Mouse (Mus musculus) gastrocnemius, postnatal 4 days (tissue): ENCODE data around the gene Gm10837. TPM values are rescaled to one million over a fixed set of nuclear protein-coding genes. Genes with fewer than 3 reads are reported as not detected.

Source experiments
- DNase-seq, 2 experiments: peaks; one replicate each; pipeline ENCODE4 v3.0.0; 2021 to 2022; ENCODE audit warnings: low spot score in 2 of 2, mixed read lengths in 2 of 2
- total RNA-seq, 2 experiments: library from RNA; stranded (reverse); gene quantifications; 2 replicates each; pipeline ENCODE4 v1.2.3; 2021

Gene Gm10837
- total RNA-seq, 2 experiments from 2014 or later = not detected

DNA sequence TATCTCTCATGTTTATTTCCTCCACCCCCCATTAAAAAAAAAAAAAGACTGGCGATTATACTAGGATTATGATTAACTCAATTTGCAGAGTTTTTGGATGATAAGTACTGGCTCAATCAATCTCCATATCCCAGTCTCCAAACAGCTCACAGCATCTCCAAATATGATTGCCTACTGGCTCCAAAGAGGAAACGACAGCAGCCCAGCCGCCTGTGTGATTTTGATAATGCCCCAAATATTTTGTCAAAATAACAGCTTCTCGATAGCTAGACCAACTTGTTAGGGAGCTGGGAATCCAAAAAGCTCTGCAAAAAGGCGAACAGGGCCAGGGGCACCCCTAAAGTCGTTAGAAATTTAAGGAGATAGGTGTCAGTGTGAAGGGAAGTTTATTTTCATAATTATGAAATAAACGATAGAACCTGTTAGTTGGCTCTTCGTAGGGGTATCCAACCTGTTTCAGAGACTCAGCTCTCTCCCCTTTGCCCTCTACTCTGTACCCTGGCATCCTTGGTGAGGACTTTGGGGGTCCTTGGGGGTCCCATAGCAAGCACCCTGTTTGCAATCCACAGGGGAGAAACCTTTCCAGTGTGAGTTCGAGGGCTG is 12.3 kb upstream of the Gm10837 start:
- no peak for DNase-seq

DNA sequence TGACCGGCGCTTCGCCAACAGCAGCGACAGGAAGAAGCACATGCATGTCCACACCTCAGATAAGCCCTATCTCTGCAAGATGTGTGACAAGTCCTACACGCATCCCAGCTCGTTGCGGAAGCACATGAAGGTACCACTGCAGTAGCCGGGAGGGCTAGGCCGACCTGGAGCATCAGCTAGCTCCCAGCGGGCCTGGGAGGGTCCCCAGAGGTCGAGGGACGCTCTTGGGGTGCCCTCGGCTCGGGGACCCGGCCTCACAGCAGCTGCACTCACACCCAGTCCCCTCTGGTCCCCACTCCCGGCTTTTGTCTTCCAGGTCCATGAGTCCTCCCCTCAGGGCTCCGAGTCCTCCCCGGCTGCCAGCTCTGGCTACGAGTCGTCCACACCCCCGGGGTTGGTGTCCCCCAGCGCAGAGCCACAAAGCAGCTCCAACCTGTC is 11.8 kb upstream of the Gm10837 start:
- no peak for DNase-seq

DNA sequence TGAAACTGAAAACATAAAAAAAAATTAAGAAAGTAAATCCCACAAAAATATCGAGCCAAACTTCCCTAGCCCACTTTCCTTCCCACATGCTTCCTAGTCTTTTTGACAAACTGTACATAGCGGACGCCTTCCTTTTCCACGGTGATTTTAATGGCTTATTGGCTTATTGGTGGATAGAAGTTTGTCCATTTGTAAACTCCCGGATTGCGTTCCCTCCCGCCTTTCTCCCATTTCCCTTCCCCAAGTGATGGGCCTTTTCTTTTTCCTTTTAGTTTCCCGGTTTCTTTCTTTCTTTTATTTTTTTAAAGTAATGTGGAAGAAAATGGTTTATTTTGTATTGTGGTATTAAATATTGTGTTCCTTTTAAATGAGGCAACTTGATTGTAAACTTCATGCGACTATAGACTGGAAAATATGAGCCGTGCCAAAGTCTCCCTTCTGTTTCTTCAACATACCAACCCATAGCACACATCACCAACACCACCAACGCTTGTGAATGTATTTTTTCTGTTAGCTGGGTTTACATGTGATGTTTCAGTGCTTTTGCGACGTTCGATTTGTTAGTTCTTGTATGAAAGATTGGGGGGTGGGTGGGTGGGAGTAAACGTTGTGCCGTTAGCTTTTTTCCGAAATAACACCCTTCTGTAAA is 10.8 kb upstream of the Gm10837 start:
- DNase-seq = no peak

DNA sequence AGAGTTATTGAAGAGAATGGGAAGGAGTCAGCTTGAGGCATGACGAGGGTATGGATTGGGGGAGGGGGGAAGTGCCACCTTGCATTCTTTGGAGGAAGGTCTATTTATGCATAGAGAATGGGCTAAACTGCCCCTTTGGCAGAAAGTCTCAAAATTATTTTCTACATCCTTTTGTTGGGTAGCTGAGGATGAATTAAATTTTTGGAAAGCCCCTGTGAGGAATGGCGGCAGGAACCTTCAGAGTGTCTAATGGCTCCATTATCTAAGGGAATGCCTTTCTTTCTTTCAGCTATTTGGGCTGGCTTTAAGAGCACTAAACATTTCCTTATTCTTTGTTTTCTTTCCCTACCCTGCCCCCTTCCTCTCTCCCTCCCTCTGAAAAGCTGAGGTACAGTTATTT is 10.0 kb upstream of the Gm10837 start:
- DNase-seq = no peak

DNA sequence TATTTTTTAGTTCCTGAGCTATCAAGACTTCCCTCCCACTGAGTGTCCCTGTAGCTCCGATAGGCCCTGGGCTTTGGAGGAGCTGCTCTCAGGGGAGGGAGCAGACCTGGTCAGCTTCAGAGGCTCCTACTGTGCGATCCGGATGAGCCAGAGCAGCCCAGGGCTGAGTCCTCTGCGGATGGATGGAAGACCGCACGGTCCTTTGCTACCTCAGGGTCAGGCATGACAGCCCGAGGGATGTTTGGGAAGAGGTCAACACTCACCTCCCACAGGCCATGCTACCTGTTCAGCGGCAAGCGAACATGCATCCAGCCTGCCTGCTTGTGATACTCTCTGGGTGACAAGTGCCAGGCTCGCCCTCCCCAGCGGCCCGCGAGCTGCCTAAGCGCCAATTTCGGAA is 9.2 kb upstream of the Gm10837 start:
- no peak for DNase-seq

DNA sequence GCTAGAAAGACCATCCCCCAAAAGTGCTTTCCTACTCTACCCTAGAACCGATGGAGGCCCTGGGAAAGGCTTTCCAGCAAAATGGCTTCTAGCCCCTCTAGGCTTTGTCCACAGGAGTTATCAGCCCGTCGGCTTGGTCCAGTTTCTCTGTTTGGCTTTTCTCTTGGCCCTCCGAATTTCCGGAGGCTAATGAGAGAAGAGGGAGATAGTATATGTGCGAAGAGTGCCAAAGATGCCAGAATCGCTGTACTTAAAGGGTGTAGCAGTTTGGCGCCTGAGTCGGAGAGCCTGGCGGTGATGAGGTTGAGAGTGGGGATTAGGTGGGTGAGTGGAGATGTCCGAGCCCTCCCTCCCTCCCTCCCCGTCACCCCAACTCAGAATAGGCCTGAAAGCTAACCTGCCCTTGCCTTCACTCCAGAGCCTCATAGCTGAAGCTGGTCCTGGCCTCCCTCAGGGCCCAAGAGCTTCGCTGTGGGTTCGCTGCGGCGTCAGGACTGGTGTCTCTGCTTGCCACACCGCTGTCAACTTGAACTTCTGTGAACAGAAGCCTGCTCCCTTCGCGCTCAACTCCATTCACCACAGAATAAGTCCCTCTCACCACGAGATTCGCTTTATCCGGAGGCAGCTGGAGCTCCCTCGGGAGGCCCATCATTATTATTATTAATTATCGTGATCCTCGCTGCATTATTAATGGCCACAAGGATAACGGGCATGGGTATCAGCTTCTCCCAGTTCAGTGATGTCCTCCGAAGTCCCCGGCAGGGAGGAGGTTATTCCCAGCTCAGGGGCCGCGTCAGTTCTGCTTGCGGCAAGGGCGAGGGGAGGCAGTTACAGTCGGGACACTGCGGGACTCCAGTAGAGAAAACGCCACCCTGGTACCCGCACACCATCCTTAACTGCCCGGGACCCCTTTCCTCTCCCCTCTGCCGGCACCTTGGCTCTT is 8.0 kb upstream of the Gm10837 start:
- no peak for DNase-seq

DNA sequence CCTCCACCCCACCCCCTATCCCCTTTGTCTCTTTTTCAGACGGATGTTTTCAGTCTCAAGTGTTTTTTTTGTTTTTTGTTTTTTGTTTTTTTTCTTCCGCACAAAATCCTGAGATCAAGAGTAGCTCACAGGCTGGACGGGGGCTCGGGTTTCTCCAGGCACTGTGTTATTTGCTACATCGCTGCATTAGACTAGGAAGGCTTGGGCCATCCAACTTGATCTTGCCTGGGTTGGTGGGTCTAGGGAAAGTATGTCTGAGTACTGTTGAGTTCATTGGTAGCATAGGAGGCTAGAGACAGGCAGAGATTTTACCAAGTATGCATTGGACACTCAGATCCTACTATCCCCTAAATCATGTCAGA is 7.4 kb upstream of the Gm10837 start:
- DNase-seq = no peak

DNA sequence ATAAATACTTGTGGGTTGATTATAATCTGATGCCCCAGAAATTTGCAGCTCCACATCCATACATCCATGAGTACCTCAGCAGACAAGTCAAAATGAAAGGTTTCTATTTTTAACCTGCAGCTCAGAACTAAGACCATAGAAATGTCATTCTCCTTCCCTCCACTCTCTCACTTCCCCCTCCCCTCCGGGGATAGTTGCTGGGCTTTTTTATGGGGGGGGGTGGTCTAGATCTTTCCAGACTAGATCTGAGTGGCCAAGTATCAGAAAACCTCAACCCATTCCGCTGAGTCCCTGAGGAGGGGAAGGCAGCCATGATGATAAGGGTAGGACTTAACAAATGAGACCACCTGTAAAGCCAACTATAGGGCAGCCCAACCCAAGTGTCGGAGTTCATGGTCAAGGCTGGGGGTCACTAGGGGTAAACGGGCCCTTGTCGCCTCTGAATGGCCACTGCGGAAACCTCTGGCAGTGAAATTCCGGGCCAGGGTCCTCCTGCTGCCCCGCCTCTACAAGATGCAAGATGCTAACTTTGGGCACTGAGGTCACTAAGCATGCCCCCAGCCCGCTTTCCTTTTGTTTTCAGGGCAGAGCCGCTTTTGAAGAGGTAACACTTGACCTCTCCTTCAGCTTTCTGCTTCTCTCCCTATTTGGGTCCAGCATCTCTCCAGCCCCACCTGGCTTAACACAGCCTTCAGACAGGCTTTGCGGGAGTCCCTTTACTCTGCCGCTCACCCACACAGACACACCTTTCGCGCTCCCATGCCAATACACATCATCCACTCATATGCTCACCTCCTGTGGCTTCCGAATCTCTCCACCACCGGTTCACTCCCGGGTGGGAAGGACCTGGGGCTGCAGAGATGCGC is 6.6 kb upstream of the Gm10837 start:
- DNase-seq = no peak

DNA sequence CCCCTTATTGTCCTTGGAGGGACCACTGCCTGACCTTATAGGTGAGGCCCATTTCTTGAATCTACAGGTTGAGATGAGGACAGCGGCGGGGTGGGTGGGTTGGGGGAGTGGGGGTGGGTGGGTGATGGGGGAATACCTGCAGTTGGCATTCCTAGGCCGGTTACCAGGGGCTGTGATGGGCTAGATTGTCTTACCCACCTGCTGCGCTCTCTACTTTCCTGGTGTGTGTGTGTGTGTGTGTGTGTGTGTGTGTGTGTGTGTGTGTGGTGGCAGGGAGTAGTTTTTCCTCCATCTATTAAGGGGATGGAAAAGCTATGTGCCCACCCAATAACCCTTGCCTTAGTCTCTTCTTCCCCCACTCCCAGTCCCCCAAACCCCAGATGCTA is 5.9 kb upstream of the Gm10837 start:
- no peak for DNase-seq

DNA sequence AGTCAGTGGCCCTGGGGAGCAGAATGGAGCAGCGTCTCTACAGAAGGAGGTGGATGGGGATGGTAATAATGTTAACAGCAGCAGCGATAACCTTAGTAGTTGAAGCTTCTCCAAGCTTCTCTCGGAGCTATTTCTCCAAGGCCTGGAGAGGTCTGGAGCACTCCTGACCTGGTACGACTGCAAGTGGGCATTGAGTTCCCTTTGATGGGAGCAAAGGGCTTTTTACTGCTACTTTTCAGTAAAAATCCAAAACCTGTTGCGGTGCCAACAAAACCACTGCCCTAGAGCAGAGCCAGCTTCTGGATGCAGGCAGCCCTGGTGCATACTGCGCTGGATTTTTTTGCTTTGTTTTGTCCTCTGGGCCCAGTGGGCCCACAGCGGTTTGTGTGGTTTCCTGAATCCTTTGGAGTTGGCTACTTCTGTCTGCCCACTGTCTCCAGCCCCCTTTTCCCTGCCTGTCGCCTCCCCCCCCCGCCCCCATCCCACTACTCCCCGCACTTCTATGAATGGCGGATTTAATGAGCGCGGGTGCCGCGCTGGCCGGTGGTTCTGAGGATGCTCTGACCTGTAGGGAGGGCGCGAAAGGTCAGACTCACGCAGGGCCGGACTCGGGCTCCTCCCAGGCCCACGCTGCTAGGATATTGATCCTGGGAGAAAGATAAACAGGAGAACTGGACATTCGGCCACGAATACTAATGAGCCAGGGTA is 5.4 kb upstream of the Gm10837 start:
- DNase-seq = peak in 1 of 2 experiments; percentile 5

DNA sequence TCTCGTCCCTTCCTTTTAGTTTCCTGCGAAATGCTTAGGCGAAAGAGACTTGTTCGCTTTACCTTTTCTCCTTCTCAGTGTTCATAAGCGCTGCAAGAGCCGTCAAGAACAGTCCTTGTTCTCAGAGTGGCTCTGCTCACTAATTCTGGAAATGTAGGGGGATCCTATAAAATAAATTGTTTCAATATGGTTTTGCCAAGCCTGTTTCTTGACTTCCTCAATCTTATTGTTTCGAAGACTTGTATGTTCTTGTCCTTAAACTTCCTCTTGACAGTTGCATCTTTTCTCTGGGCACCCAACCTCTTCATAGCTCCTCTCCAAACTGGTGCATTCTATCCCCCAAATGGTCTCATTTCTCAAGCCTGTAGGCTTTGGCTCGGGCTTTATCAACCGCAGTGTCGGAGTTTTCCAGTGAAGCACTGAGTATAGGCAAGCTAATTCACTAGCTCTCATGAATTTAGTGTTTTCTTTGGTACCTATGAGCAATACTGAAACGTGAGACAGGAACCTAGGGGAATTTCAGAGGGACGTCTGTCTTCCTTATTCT is 4.7 kb upstream of the Gm10837 start:
- peak in 1 of 2 experiments; percentile 6 for DNase-seq

DNA sequence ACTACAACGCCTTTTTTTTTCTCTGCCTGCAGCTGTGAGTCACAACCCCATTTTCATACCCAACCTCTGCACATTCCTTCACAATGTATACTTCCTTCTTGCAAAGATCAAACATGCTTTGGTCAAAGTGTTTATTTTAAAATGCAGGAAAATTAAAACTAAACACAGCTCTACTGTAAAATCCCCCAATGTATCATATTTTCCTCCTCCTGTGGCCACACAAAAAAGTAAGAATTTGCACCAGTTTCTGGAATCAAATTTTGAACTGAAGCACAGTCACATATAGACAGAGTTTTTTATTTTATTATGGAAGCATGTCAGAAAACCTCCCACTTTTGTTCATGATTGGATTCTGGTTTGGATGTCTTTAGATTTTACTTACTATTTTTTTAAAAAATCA is 3.8 kb upstream of the Gm10837 start:
- DNase-seq = no peak

DNA sequence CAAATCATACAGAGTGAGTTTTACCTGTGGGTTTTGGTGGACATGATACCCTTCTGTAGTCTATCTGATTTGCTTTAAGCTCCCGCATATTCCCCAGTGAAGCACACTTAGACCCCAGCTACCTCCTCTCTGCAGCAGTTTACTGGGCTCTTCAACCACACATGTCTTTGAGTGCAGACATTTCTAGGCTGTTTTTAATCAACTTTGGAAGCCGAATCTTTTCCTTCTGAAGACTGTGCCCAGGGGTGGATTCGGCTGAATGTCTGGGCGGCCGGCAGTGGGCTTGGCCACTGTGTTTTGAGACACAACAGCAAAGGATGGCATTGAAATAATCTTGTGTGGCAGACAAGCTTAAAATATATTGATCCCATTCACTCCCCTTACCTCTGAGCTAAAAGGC is 3.0 kb upstream of the Gm10837 start:
- no peak for DNase-seq

DNA sequence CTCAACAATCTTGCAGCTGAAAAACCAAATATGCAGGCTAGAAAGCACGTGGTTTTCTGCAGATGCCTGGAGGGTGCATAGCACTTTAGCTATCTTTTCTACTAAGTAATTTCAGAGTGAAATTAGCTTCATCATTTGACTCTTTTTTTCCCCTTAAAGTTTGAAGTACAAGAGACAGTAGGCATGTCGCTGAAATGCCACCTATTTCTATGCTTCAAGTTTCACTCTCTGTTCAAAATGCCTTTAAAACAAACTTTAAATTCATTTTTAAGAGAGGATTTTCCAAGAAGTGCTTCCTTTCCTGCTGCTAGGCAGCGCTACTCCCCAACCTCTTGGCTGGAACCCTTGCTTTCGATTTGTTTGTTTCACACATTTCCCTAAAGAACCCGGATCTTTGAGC is 1.3 kb upstream of the Gm10837 start:
- no peak for DNase-seq

DNA sequence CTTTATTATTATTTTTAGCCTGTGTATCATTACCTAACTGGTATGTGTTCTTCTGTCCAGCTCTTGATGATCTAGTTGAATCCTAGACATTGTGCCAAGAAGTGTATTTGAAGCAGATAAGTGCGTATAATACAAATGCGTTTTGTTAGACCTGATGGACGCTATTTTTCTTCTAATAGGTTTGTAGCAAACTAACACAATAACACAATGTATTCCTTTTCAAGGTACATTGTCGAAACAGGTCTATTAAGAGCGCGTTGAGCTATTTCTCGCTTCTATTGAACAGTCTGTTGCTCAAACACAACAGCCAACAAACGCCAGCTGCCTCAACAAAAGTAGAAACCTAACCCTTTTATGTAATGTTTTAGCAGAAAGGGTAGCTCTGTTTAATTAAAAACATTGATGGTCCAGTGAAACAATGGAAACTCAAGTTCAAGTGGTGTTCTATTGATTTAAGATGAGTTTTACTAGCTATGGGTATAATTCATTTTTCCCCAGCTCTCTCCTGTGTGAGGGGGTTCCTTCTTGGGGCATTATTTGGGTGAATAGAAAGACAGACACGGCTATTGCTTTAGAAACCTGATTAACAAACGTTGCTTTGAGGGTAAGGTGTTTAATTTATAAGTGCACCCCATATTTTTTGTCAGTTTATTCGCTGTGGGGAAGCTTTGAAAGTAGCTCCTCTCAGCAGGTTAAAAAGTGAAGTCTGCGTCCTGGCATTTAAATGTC is 536 bp upstream of the Gm10837 start:
- DNase-seq = no peak

DNA sequence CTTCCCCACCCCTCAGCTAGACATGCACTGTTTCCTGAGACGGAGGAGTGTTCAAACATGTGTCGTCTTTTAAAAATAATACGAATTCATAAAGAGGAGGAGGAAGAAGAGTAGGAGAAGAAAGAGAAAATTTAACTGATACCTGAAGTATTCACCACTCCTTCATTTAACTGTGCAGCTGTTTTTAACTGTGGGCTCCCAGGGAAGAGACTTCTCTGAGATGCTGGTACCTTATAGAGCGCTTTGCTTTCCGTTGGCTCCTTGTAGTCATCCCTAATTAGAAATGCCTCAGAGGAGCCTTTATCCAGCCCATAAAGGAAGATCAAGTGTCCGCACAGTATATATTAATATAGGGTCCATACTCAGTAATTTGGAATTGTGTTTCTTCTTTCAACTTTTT is 1.1 kb downstream of the Gm10837 start:
- DNase-seq = no peak

DNA sequence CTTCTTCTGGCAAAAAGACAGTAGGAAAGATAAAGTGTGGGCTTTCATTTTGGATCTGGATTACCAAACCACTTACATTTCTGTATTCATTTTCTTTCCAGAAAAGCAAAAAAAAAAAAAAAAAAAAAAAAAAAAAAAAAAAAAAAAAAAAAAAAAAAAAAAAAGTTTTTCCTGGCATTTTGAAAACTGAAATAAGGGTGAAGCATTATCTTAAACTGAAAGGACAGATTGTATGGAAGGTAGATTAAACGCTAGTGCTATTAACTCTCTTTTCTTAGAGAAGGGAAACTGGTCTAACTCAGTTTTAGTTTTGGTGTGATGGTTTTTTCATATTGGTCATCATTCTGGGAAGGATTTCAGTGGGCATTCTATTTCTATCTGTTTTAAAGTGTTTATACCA is 1.6 kb downstream of the Gm10837 start:
- no peak for DNase-seq

DNA sequence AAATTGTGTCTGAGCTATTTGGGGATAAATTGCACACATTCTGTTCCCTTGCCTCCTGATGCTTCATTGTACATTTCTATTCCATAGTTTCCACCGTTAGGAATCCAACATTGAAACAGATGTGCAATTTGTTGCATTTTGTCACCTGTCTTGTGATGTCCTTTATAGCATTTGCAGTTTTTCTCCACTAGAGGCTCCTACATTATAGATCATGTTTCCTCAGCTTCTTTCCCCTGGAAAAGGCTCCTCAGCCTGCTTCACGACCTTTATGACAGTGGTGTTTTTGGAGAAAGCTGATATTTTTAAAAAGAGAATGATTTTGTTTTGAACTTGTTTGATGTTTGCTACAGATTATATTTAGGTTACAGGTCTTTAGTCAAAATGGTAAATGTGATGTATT is 18.7 kb downstream of the Gm10837 start:
- no peak for DNase-seq

DNA sequence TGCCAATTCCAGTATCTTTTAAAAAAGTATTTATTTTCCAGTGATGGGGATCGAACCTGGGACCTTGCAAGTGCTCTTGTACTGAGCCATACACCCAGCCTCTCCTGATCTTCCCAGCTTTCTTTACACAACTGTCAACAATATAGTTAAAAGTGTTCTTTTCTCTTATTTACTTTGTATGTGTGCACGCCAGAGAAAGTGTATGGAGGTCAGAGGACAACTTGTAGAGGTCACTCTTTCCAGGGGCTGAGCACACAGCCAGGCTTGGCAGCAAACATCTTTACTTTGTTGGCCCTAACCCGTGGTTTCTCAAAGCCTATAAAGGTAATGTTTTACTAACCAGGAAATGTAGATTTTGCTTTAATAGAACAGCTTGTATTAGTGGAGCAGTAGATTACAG is 21.1 kb downstream of the Gm10837 start:
- DNase-seq = no peak
